Mouse (Mus musculus) 416B (cell line): ENCODE measurements around the gene Wdr59.
"Not testable (repeated sequence)": the region's sequence is repeated elsewhere in the genome, so short reads cannot be mapped to it uniquely, and the experiment has no call there.

Experiments used
- DNase-seq: peaks from one replicate; pipeline ENCODE4 v3.0.0; 2011; ENCODE audit warnings: low read depth

Gene Wdr59

GRCm38 (mm10) chr8:111537765-111538158 is 15.9 kb upstream of the Wdr59 start:
- no peak for DNase-seq

GRCm38 (mm10) chr8:111536978-111537764 is 15.3 kb upstream of the Wdr59 start:
- DNase-seq = no peak

- DNase-seq = peak; percentile 91
Measured at GRCm38 (mm10) chr8:111536031-111536977, 14.4 kb upstream of the Wdr59 start, which contains the start of gene Znrf1. Gene Znrf1, plus strand, starts transcription at chr8:111536097.

- no peak for DNase-seq
Measured at GRCm38 (mm10) chr8:111535491-111535890, 13.6 kb upstream of the Wdr59 start.

- no peak for DNase-seq
Measured at GRCm38 (mm10) chr8:111533503-111533902, 11.6 kb upstream of the Wdr59 start.

- no peak for DNase-seq
Measured at GRCm38 (mm10) chr8:111531621-111532020, 9.7 kb upstream of the Wdr59 start.

GRCm38 (mm10) chr8:111531191-111531590 is 9.3 kb upstream of the Wdr59 start:
- DNase-seq = no peak

- no peak for DNase-seq
Measured at GRCm38 (mm10) chr8:111528071-111528470, 6.2 kb upstream of the Wdr59 start.

- peak; percentile 44 for DNase-seq
Measured at GRCm38 (mm10) chr8:111527149-111527548, 5.3 kb upstream of the Wdr59 start.

- DNase-seq = peak; percentile 47
Measured at GRCm38 (mm10) chr8:111526403-111527024, 4.6 kb upstream of the Wdr59 start.

- DNase-seq = no peak
Measured at GRCm38 (mm10) chr8:111517466-111517865, 4.4 kb downstream of the Wdr59 start.

- DNase-seq = no peak
Measured at GRCm38 (mm10) chr8:111516451-111517035, 5.3 kb downstream of the Wdr59 start.

GRCm38 (mm10) chr8:111513446-111513845 is 8.4 kb downstream of the Wdr59 start:
- DNase-seq = no peak

- DNase-seq = no peak
Measured at GRCm38 (mm10) chr8:111512941-111513340, 9.0 kb downstream of the Wdr59 start.

- DNase-seq = no peak
Measured at GRCm38 (mm10) chr8:111510401-111510800, 11.5 kb downstream of the Wdr59 start.

- no peak for DNase-seq
Measured at GRCm38 (mm10) chr8:111509278-111509677, 12.6 kb downstream of the Wdr59 start.

GRCm38 (mm10) chr8:111508566-111508965 is 13.3 kb downstream of the Wdr59 start:
- no peak for DNase-seq

GRCm38 (mm10) chr8:111501724-111502464 is 20.0 kb downstream of the Wdr59 start:
- peak; percentile 61 for DNase-seq

- not testable (repeated sequence) for DNase-seq
Measured at GRCm38 (mm10) chr8:111498249-111498648, 23.6 kb downstream of the Wdr59 start.

GRCm38 (mm10) chr8:111496326-111496725 is 25.6 kb downstream of the Wdr59 start:
- DNase-seq = no peak

- no peak for DNase-seq
Measured at GRCm38 (mm10) chr8:111493176-111493575, 28.7 kb downstream of the Wdr59 start.
